Comparison of ENCODE assay signal across 16 mouse cellular contexts in genomic region chr5:20938523-20938922, GRCm38 (mm10). TPM values are rescaled to one million over a fixed set of nuclear protein-coding genes. Genes with fewer than 3 reads are reported as not detected.
DNase-seq lines count a peak whose midpoint lies in the region; ATAC-seq and TF ChIP-seq lines count a peak whose summit lies in the region.
"Had no signal": no experiment of that assay in that cellular context is flagged by ENCODE, and none has a peak within 500 bp of the region (broad histone marks: within the 10 kb centered on the region; RNA-seq: fewer than 3 reads in every experiment).

No protein-coding gene starts in this region.

- H3K27ac ChIP-seq in heart, embryonic 10.5 days = peak overlapping the region; percentile 79
- peak overlapping the region; percentile 25; the same call in 1 of the 2 replicates for H3K27ac ChIP-seq in liver, embryonic 14.5 days
- no peak overlapping the region for H3K27ac ChIP-seq in forebrain, embryonic 14.5 days (ENCODE audit: low read depth, low read length)
- H3K27ac ChIP-seq: embryonic facial prominence, embryonic 12.5 days; forebrain, embryonic 12.5 days; left cerebral cortex, adult 2 months had no signal

- no peaks in the 10 kb centered on the region for H3K27me3 ChIP-seq in heart, embryonic 10.5 days (ENCODE audit: insufficient read depth, poor library complexity, severe bottlenecking)
- no peaks in the 10 kb centered on the region for H3K27me3 ChIP-seq in liver, embryonic 14.5 days (ENCODE audit: control insufficient read depth, insufficient read depth, low read length)
- no peaks in the 10 kb centered on the region for H3K27me3 ChIP-seq in forebrain, embryonic 14.5 days (replicated peaks; ENCODE audit: control insufficient read depth, insufficient read depth, low read length)
- H3K27me3 ChIP-seq: embryonic facial prominence, embryonic 12.5 days; forebrain, embryonic 12.5 days had no signal

- no peaks in the 10 kb centered on the region for H3K9me3 ChIP-seq in heart, embryonic 10.5 days
- H3K9me3 ChIP-seq in liver, embryonic 14.5 days (ENCODE audit: control insufficient read depth, low read length) = no peaks in the 10 kb centered on the region
- H3K9me3 ChIP-seq in forebrain, embryonic 14.5 days (replicated peaks; ENCODE audit: control insufficient read depth, low read length) = no peaks in the 10 kb centered on the region
- H3K9me3 ChIP-seq: embryonic facial prominence, embryonic 12.5 days; forebrain, embryonic 12.5 days had no signal

- H3K36me3 ChIP-seq in heart, embryonic 10.5 days = no peaks in the 10 kb centered on the region
- H3K36me3 ChIP-seq in liver, embryonic 14.5 days (replicated peaks; ENCODE audit: control insufficient read depth, insufficient read depth, low read depth) = no peaks in the 10 kb centered on the region
- no peaks in the 10 kb centered on the region for H3K36me3 ChIP-seq in forebrain, embryonic 14.5 days (ENCODE audit: control insufficient read depth, insufficient read depth, low read length)
- H3K36me3 ChIP-seq: embryonic facial prominence, embryonic 12.5 days; forebrain, embryonic 12.5 days had no signal

- H3K4me2 ChIP-seq in liver, embryonic 14.5 days (ENCODE audit: low read depth) = peak overlapping the region; percentile 39
- no peak overlapping the region for H3K4me2 ChIP-seq in forebrain, embryonic 14.5 days (ENCODE audit: low read length)
- H3K4me2 ChIP-seq: embryonic facial prominence, embryonic 12.5 days; forebrain, embryonic 12.5 days; lung, embryonic 14.5 days had no signal

- 0 out of 2 replicates have a peak overlapping the region, but pooled peaks have one; percentile 16 for H3K4me3 ChIP-seq in heart, embryonic 10.5 days
- H3K4me3 ChIP-seq in liver, embryonic 14.5 days (ENCODE audit: insufficient read depth in 1 of 2, low read depth in 2 of 2, low read length in 2 of 2) = no peak overlapping the region
- H3K4me3 ChIP-seq in forebrain, embryonic 14.5 days (ENCODE audit: low read depth, low read length) = no peak overlapping the region
- H3K4me3 ChIP-seq: embryonic facial prominence, embryonic 12.5 days; forebrain, embryonic 12.5 days; left cerebral cortex, adult 2 months had no signal

- ATAC-seq in liver, embryonic 14.5 days (ENCODE audit: insufficient read depth) = no peak
- ATAC-seq in forebrain, embryonic 14.5 days = no peak
- no peak for ATAC-seq in granulocyte monocyte progenitor cell, adult 5-6 weeks (replicated peaks; ENCODE audit: poor library complexity, severe bottlenecking)
- ATAC-seq: midbrain, embryonic 16.5 days had no signal

- WGBS in heart, embryonic 10.5 days = 45% methylated on average over 5 of the region's 5 CpGs
- 18% methylated on average over 5 of the region's 5 CpGs for WGBS in liver, embryonic 14.5 days (ENCODE audit: insufficient replicate concordance)
- 77% methylated on average over 5 of the region's 5 CpGs for WGBS in forebrain, embryonic 14.5 days

- no peak for DNase-seq in heart, embryonic 10.5 days (ENCODE audit: low spot score)
- no peak for DNase-seq in heart, adult 8-10 months (ENCODE audit: low spot score)
- DNase-seq in left cerebral cortex, postnatal 36 days (ENCODE audit: low spot score in 2 of 2) = peak; percentile 24 to 31
- DNase-seq in left cerebral cortex, postnatal 4 days = no peak
- DNase-seq in ZHBTc4 (ENCODE audit: low read depth, low spot score) = peak; percentile 35
- no peak for DNase-seq in liver, embryonic 14.5 days (ENCODE audit: low read depth in 3 of 3, low spot score in 3 of 3)
- DNase-seq in forebrain, embryonic 14.5 days (ENCODE audit: low spot score) = no peak
- DNase-seq: adrenal gland, postnatal 36 days; cerebellum, adult 9-11 months; lung, embryonic 14.5 days; spleen, adult 18-20 months had no signal

- intact Hi-C loops in left cerebral cortex, postnatal 36 days (cut with DNase I) = no loop called here
- intact Hi-C loops in left cerebral cortex, postnatal 4 days (cut with DNase I) = no loop called here

- peaks cover 46% of the 10 kb centered on the region for H3K4me1 ChIP-seq in heart, embryonic 10.5 days
- H3K4me1 ChIP-seq in liver, embryonic 14.5 days (replicated peaks; ENCODE audit: control insufficient read depth in 2 of 2, insufficient read depth in 2 of 2, low read length in 1 of 2) = peaks cover 43 to 62% of the 10 kb centered on the region in 2 experiments
- no peaks in the 10 kb centered on the region for H3K4me1 ChIP-seq in forebrain, embryonic 14.5 days (ENCODE audit: control insufficient read depth, insufficient read depth, low read length)

- no peak for TF ChIP-seq CTCF in liver, embryonic 14.5 days (IDR thresholded peaks at IDR 0.05; ENCODE audit: low read depth)

- H3K9ac ChIP-seq in liver, embryonic 14.5 days (replicated peaks) = peak overlapping the region; percentile 37
- H3K9ac ChIP-seq in forebrain, embryonic 14.5 days (ENCODE audit: low read length) = no peak overlapping the region
- H3K9ac ChIP-seq: embryonic facial prominence, embryonic 12.5 days; forebrain, embryonic 12.5 days; lung, embryonic 14.5 days had no signal

- no peak for TF ChIP-seq EP300 in liver, embryonic 14.5 days (IDR thresholded peaks at IDR 0.05; ENCODE audit: low read depth)

RNA-seq across cellular contexts. Expression of gene Rsbn1l, which starts 17.7 kb away (rescaled TPM):
- polyA plus RNA-seq in heart, embryonic 10.5 days (2016; fragmentation: Nextera tagmentation; extraction: Ambion mirVana) = 5.1 and 5.2 TPM in 2 replicates
- 10 to 100 TPM; 13.3 to 14.5 (median 14.2) TPM for total RNA-seq in heart, adult 8-10 months (2022)
- 10 to 100 TPM; 13.3 to 18.7 TPM for total RNA-seq in left cerebral cortex, postnatal 36 days (2021)
- 10 to 100 TPM; 14.5 to 14.8 TPM for total RNA-seq in left cerebral cortex, postnatal 4 days (2021)
- 3.5 and 4.6 TPM in 2 replicates for polyA plus RNA-seq in liver, embryonic 14.5 days (2012; rRNA removed)
- 3.7 and 4.2 TPM in 2 replicates for polyA plus RNA-seq in liver, embryonic 14.5 days (2014; fragmentation: Nextera tagmentation; extraction: Ambion mirVana)
- 5.3 TPM in 2 replicates for polyA plus RNA-seq in forebrain, embryonic 14.5 days (2014; fragmentation: Nextera tagmentation; extraction: Ambion mirVana)
- total RNA-seq in granulocyte monocyte progenitor cell, adult 5-6 weeks (2014; fragmentation: Nextera tagmentation) = 24.6 and 34.4 TPM in 2 replicates
- total RNA-seq in granulocyte monocyte progenitor cell, adult 5-6 weeks (2017) = 26.0 and 34.8 TPM in 2 replicates

RNA-seq across cellular contexts. Expression of gene Tmem60, which starts 56.5 kb away (rescaled TPM):
- 53.1 and 53.7 TPM in 2 replicates for polyA plus RNA-seq in heart, embryonic 10.5 days (2016; fragmentation: Nextera tagmentation; extraction: Ambion mirVana)
- total RNA-seq in heart, adult 8-10 months (2022) = 10 to 100 TPM; 24.5 to 27.5 (median 25.7) TPM
- total RNA-seq in left cerebral cortex, postnatal 36 days (2021) = 10 to 100 TPM; 21.5 to 24.8 TPM
- 10 to 100 TPM; 19.7 to 23.7 TPM for total RNA-seq in left cerebral cortex, postnatal 4 days (2021)
- polyA plus RNA-seq in liver, embryonic 14.5 days (2012; rRNA removed) = 10.4 and 15.1 TPM in 2 replicates
- polyA plus RNA-seq in liver, embryonic 14.5 days (2014; fragmentation: Nextera tagmentation; extraction: Ambion mirVana) = 39.9 and 40.9 TPM in 2 replicates
- 67.3 and 76.2 TPM in 2 replicates for polyA plus RNA-seq in forebrain, embryonic 14.5 days (2014; fragmentation: Nextera tagmentation; extraction: Ambion mirVana)
- 25.9 and 39.1 TPM in 2 replicates for total RNA-seq in granulocyte monocyte progenitor cell, adult 5-6 weeks (2014; fragmentation: Nextera tagmentation)
- 13.6 and 18.0 TPM in 2 replicates for total RNA-seq in granulocyte monocyte progenitor cell, adult 5-6 weeks (2017)

RNA-seq across cellular contexts. Expression of gene Phtf2, which starts 56.6 kb away (rescaled TPM):
- polyA plus RNA-seq in heart, embryonic 10.5 days (2016; fragmentation: Nextera tagmentation; extraction: Ambion mirVana) = 27.7 and 45.6 TPM in 2 replicates
- 10 to 100 TPM; 66.3 to 72.5 (median 69.6) TPM for total RNA-seq in heart, adult 8-10 months (2022)
- total RNA-seq in left cerebral cortex, postnatal 36 days (2021) = 10 to 100 TPM; 14.4 to 17.2 TPM
- 10 to 100 TPM; 35.3 to 36.2 TPM for total RNA-seq in left cerebral cortex, postnatal 4 days (2021)
- polyA plus RNA-seq in liver, embryonic 14.5 days (2012; rRNA removed) = 2.0 and 2.9 TPM in 2 replicates
- polyA plus RNA-seq in liver, embryonic 14.5 days (2014; fragmentation: Nextera tagmentation; extraction: Ambion mirVana) = 5.5 and 6.6 TPM in 2 replicates
- polyA plus RNA-seq in forebrain, embryonic 14.5 days (2014; fragmentation: Nextera tagmentation; extraction: Ambion mirVana) = 18.4 and 23.8 TPM in 2 replicates
- total RNA-seq in granulocyte monocyte progenitor cell, adult 5-6 weeks (2014; fragmentation: Nextera tagmentation) = 11.2 and 17.7 TPM in 2 replicates
- 12.3 and 12.6 TPM in 2 replicates for total RNA-seq in granulocyte monocyte progenitor cell, adult 5-6 weeks (2017)

Comparison
In these comparisons a context has a peak if more than half of its experiments do, and no peak if none do; other contexts are left out.
1. DNase-seq: peak in left cerebral cortex, postnatal 36 days (2 of 2) and ZHBTc4 (single experiment); none in heart, embryonic 10.5 days (single experiment), heart, adult 8-10 months (single experiment), left cerebral cortex, postnatal 4 days (single experiment), liver, embryonic 14.5 days (0 of 3) and forebrain, embryonic 14.5 days (single experiment).